Mouse (Mus musculus) layer of hippocampus, adult 8-10 months (tissue): ENCODE data around the gene Taar8c. TPM values are rescaled to one million over a fixed set of nuclear protein-coding genes. Genes with fewer than 3 reads are reported as not detected.
"Not testable (repeated sequence)": the region's sequence is repeated elsewhere in the genome, so short reads cannot be mapped to it uniquely, and the experiment has no call there.

Source experiments
- DNase-seq, 2 experiments: peaks; one replicate each; pipeline ENCODE4 v3.0.0; 2022; ENCODE audit warnings: low spot score in 2 of 2
- total RNA-seq, 4 experiments: library from RNA; stranded (reverse); gene quantifications; 2 replicates each; pipeline ENCODE4 v1.2.4; 2022

The Taar8c gene
- total RNA-seq, 4 experiments from 2014 or later = not detected

GRCm38 (mm10) chr10:24074751-24075150 lies 27.0 kb downstream of the Taar8c start:
- not testable (repeated sequence) for DNase-seq

DNA sequence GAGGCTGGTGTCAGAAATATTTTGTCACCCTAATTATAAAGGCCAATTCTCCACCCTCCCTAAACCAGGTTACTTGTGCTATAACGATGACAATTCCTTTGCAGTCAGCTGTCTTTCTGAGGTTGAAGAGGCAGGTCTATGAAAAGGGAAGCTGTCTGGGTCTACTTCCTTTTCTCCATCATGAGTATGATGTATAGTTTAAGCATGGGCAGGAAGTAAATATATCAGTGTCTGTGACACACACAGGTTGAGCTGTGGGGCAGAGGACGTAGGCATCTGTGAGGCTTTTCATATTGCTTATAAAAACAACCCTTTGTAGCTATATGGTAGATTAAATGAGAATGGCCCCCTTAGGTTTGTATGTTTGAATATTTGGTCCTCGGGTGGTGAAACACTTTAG lies 42.7 kb downstream of the Taar8c start:
- DNase-seq = no peak

DNA sequence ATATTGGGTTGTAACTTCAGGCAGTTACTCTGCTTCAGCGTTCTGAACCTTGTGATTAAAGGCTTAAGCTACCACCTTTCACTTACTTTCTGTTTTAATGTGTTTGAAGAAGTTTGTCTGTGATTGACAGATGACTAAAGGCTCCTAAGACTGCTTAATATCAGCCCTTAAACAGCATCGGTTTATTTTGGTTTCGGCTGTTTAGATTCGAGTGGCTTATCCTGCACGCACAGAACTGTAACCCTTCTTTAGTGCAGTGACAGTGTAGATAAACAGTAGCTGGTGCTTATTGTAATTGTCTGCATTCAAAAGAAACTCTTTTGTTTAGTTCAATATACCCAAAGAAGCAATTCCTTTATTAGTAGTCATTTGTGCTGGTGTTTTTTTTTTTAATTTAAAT lies 49.7 kb downstream of the Taar8c start:
- DNase-seq = no peak

Other genes starting within 250 kb of the Taar8c start
- not detected for gene Vnn1, start 207.2 kb downstream of the Taar8c start, total RNA-seq
- not detected for gene Taar1, start 181.6 kb downstream of the Taar8c start, total RNA-seq
- gene Taar2, start 163.3 kb downstream of the Taar8c start, total RNA-seq = not detected
- not detected for gene Taar3, start 152.4 kb downstream of the Taar8c start, total RNA-seq
- gene Taar4, start 141.4 kb downstream of the Taar8c start, total RNA-seq = not detected
- not detected for gene Taar5, start 131.2 kb downstream of the Taar8c start, total RNA-seq
- not detected for gene Taar6, start 116.3 kb downstream of the Taar8c start, total RNA-seq
- gene Taar7a, start 108.4 kb downstream of the Taar8c start, total RNA-seq = not detected
- gene Taar7b, start 102.0 kb downstream of the Taar8c start, total RNA-seq = not detected
- gene Taar7d, start 74.7 kb downstream of the Taar8c start, total RNA-seq = not detected
- gene Taar7e, start 64.3 kb downstream of the Taar8c start, total RNA-seq = not detected
- gene Taar7f, start 52.4 kb downstream of the Taar8c start, total RNA-seq = not detected
- not detected for gene Taar8a, start 25.4 kb downstream of the Taar8c start, total RNA-seq
- gene Taar8b, start 9.6 kb downstream of the Taar8c start, total RNA-seq = not detected
- gene Taar9, start 7.6 kb upstream of the Taar8c start, total RNA-seq = not detected
- 100 to 1,000 TPM; 113 to 155 (median 140) TPM for gene Stx7, start 47.4 kb upstream of the Taar8c start, total RNA-seq
- gene Moxd1, start 121.6 kb upstream of the Taar8c start, total RNA-seq = 10 to 100 TPM in 1 of 4 experiments, 1 to 10 TPM in 3; 7.0 to 10.9 (median 7.5) TPM